21 mouse cellular contexts compared by ENCODE assay signal in the genomic region with DNA sequence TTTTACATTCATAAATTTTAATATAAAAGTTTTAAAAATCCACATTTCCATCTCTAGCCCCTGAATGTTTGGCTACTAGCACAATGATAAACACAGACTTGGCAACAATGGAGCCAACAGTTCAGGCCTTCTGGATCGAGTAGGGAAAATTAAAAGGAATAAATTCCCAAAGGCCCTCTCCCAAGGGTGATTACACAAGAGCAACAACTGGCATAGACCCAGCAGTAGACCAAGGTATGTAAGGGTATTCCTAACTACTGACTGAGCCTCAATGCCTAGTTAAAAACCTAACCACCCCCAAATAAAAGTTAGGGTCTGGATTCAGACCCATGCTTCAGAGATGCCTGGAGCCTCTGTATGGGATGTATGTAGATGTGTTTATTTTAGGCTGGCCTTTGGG. TPM values are rescaled to one million over a fixed set of nuclear protein-coding genes. Genes with fewer than 3 reads are reported as not detected.
DNase-seq lines count a peak whose midpoint lies in the region; ATAC-seq and TF ChIP-seq lines count a peak whose summit lies in the region.
"Had no signal": no experiment of that assay in that cellular context is flagged by ENCODE, and none has a peak within 500 bp of the region (broad histone marks: within the 10 kb centered on the region; RNA-seq: fewer than 3 reads in every experiment).

No protein-coding gene starts in this region.

- WGBS in lung, postnatal 0 days: 38% methylated on average over 1 of the region's 1 CpGs
- 89% methylated on average over 1 of the region's 1 CpGs for WGBS in limb, embryonic 10.5 days
- WGBS in embryonic facial prominence, embryonic 10.5 days: 91% methylated on average over 1 of the region's 1 CpGs

- H3K9me3 ChIP-seq in lung, postnatal 0 days (ENCODE audit: low read length): no peaks in the 10 kb centered on the region
- no peaks in the 10 kb centered on the region for H3K9me3 ChIP-seq in limb, embryonic 10.5 days (replicated peaks)
- H3K9me3 ChIP-seq in embryonic facial prominence, embryonic 10.5 days: no peaks in the 10 kb centered on the region
- H3K9me3 ChIP-seq: embryonic facial prominence, embryonic 15.5 days; forebrain, embryonic 10.5 days; hindbrain, embryonic 15.5 days had no signal

- no peaks in the 10 kb centered on the region for H3K27me3 ChIP-seq in lung, postnatal 0 days (replicated peaks; ENCODE audit: insufficient read depth, low read length)
- no peaks in the 10 kb centered on the region for H3K27me3 ChIP-seq in limb, embryonic 10.5 days (ENCODE audit: low read depth, poor library complexity, severe bottlenecking)
- no peaks in the 10 kb centered on the region for H3K27me3 ChIP-seq in embryonic facial prominence, embryonic 10.5 days (replicated peaks; ENCODE audit: low read depth, poor library complexity, severe bottlenecking)
- H3K27me3 ChIP-seq: CH12.LX; embryonic facial prominence, embryonic 15.5 days; hindbrain, embryonic 15.5 days had no signal

- H3K9ac ChIP-seq in lung, postnatal 0 days (replicated peaks; ENCODE audit: low read depth): no peak overlapping the region
- H3K9ac ChIP-seq: embryonic facial prominence, embryonic 15.5 days; hindbrain, embryonic 15.5 days had no signal

- TF ChIP-seq CTCF in left cerebral cortex, adult 2 months (IDR thresholded peaks at IDR 0.05): no peak
- no peak for TF ChIP-seq CTCF in lung, postnatal 0 days (IDR thresholded peaks at IDR 0.05)

- peaks cover 25% of the 10 kb centered on the region for H3K36me3 ChIP-seq in lung, postnatal 0 days (ENCODE audit: insufficient read depth, low read length)
- H3K36me3 ChIP-seq in limb, embryonic 10.5 days: no peaks in the 10 kb centered on the region
- peaks cover 16% of the 10 kb centered on the region for H3K36me3 ChIP-seq in embryonic facial prominence, embryonic 10.5 days (replicated peaks)

- H3K4me3 ChIP-seq in left cerebral cortex, adult 2 months: no peak overlapping the region
- H3K4me3 ChIP-seq in lung, postnatal 0 days (ENCODE audit: low read depth, low read length): no peak overlapping the region
- H3K4me3 ChIP-seq in limb, embryonic 10.5 days: no peak overlapping the region
- H3K4me3 ChIP-seq in embryonic facial prominence, embryonic 10.5 days: no peak overlapping the region
- H3K4me3 ChIP-seq: embryonic facial prominence, embryonic 15.5 days; erythroblast, embryonic 14.5 days; forebrain, embryonic 10.5 days; heart, adult 2 months; hindbrain, embryonic 15.5 days had no signal

- H3K27ac ChIP-seq in left cerebral cortex, adult 2 months: peak overlapping the region; percentile 53; the same call in 1 of the 2 replicates
- H3K27ac ChIP-seq in lung, postnatal 0 days (ENCODE audit: low read length): no peak overlapping the region
- 0 out of 2 replicates have a peak overlapping the region, but pooled peaks have one; percentile 3 for H3K27ac ChIP-seq in limb, embryonic 10.5 days
- H3K27ac ChIP-seq in embryonic facial prominence, embryonic 10.5 days (replicated peaks): no peak overlapping the region
- H3K27ac ChIP-seq: embryonic facial prominence, embryonic 15.5 days; forebrain, embryonic 10.5 days; heart, adult 2 months; hindbrain, embryonic 15.5 days had no signal

- no peak overlapping the region for H3K4me2 ChIP-seq in lung, postnatal 0 days (replicated peaks; ENCODE audit: low read depth, low read length)
- H3K4me2 ChIP-seq: embryonic facial prominence, embryonic 15.5 days; heart, embryonic 11.5 days; hindbrain, embryonic 15.5 days had no signal

- no peak for TF ChIP-seq EP300 in lung, postnatal 0 days (IDR thresholded peaks at IDR 0.05)

- H3K4me1 ChIP-seq in lung, postnatal 0 days (ENCODE audit: insufficient read depth, low read depth, low read length): no peaks in the 10 kb centered on the region
- no peaks in the 10 kb centered on the region for H3K4me1 ChIP-seq in limb, embryonic 10.5 days
- no peaks in the 10 kb centered on the region for H3K4me1 ChIP-seq in embryonic facial prominence, embryonic 10.5 days
- H3K4me1 ChIP-seq: embryonic facial prominence, embryonic 15.5 days; hindbrain, embryonic 15.5 days had no signal

- peak; percentile 23 to 27 for DNase-seq in heart, adult 18-20 months
- DNase-seq in heart, adult 11 months: no peak
- peak in 1 of 2 experiments; percentile 3 for DNase-seq in left cerebral cortex, adult 2 months (ENCODE audit: extremely low spot score in 1 of 2, low spot score in 2 of 2)
- no peak for DNase-seq in left cerebral cortex, postnatal 36 days (ENCODE audit: low spot score in 2 of 2)
- DNase-seq in lung, postnatal 36 days: peak; percentile 54
- no peak for DNase-seq in lung, postnatal 0 days (ENCODE audit: low spot score)
- no peak for DNase-seq in limb, embryonic 10.5 days (ENCODE audit: low spot score)
- DNase-seq in embryonic facial prominence, embryonic 10.5 days (ENCODE audit: low spot score): no peak
- DNase-seq: adrenal gland, postnatal 25 days; cerebellum, adult 2 months; cerebellum, postnatal 10 days; gastrocnemius, postnatal 36 days; heart, adult 2 months had no signal

- no peak for ATAC-seq in lung, postnatal 0 days
- ATAC-seq: forebrain, embryonic 14.5 days; inflammation-experienced regulatory T-cells, adult 6 months had no signal

- intact Hi-C loops in left cerebral cortex, adult 2 months (cut with DNase I): no loop called here
- intact Hi-C loops in left cerebral cortex, postnatal 36 days (cut with DNase I): no loop called here

RNA-seq across cellular contexts. Expression of a gene that starts 34.2 kb away (rescaled TPM):
- total RNA-seq in heart, adult 18-20 months (2021): 1 to 10 TPM; 4.9 to 7.2 TPM
- 1 to 10 TPM; 7.1 to 8.2 TPM for total RNA-seq in left cerebral cortex, adult 2 months (2021)
- 10 to 100 TPM in 1 of 2 experiments, 1 to 10 TPM in 1; 9.6 to 12.7 TPM for total RNA-seq in left cerebral cortex, postnatal 36 days (2021)
- polyA plus RNA-seq in lung, postnatal 0 days (2015; fragmentation: Nextera tagmentation; extraction: Ambion mirVana): 27.9 and 36.0 TPM in 2 replicates
- polyA plus RNA-seq in limb, embryonic 10.5 days (2016; fragmentation: Nextera tagmentation; extraction: Ambion mirVana): 15.0 and 16.6 TPM in 2 replicates
- 17.9 and 18.7 TPM in 2 replicates for polyA plus RNA-seq in embryonic facial prominence, embryonic 10.5 days (2016; fragmentation: Nextera tagmentation; extraction: Ambion mirVana)
- total RNA-seq: adrenal gland, postnatal 25 days had no signal

RNA-seq across cellular contexts. Expression of a gene that starts 40.6 kb away (rescaled TPM):
- total RNA-seq in heart, adult 18-20 months (2021): 1 to 10 TPM in 1 of 2 experiments, under 1 TPM in 1; 0.77 to 1.0 TPM
- total RNA-seq in left cerebral cortex, adult 2 months (2021): under 1 TPM; 0.11 to 0.58 TPM
- under 1 TPM; 0.54 to 1.00 TPM for total RNA-seq in left cerebral cortex, postnatal 36 days (2021)
- 0.76 and 0.91 TPM in 2 replicates for polyA plus RNA-seq in lung, postnatal 0 days (2015; fragmentation: Nextera tagmentation; extraction: Ambion mirVana)
- 0.23 and 0.25 TPM in 2 replicates for polyA plus RNA-seq in limb, embryonic 10.5 days (2016; fragmentation: Nextera tagmentation; extraction: Ambion mirVana)
- polyA plus RNA-seq in embryonic facial prominence, embryonic 10.5 days (2016; fragmentation: Nextera tagmentation; extraction: Ambion mirVana): 0.14 and 0.20 TPM in 2 replicates
- total RNA-seq: CH12.LX had no signal
- polyA plus RNA-seq: erythroblast, embryonic 14.5 days had no signal

Comparison
In these comparisons a context has a peak if more than half of its experiments do, and no peak if none do; other contexts are left out.
1. DNase-seq: peak in heart, adult 18-20 months (2 of 2) and lung, postnatal 36 days (single experiment); none in heart, adult 11 months (single experiment), left cerebral cortex, postnatal 36 days (0 of 2), lung, postnatal 0 days (single experiment), limb, embryonic 10.5 days (single experiment) and embryonic facial prominence, embryonic 10.5 days (single experiment).
2. H3K27ac ChIP-seq: peak in left cerebral cortex, adult 2 months (single experiment) and limb, embryonic 10.5 days (single experiment); none in lung, postnatal 0 days (single experiment) and embryonic facial prominence, embryonic 10.5 days (single experiment).